Mouse (Mus musculus) forebrain, embryonic 11.5 days (tissue): ENCODE measurements around the gene Shq1. TPM values are rescaled to one million over a fixed set of nuclear protein-coding genes. Genes with fewer than 3 reads are reported as not detected.

Experiments used
- ATAC-seq: fragments of 200-750 bp; cut with Nextera tagmentation; replicated peaks from 2 replicates; pipeline ENCODE4 v1.8.0; 2017; ENCODE audit warnings: moderate TSS enrichment; ENCODE audit not compliant: low FRiP score
- DNase-seq: peaks from one replicate; pipeline ENCODE4 v3.0.0-alpha.2; 2017; ENCODE audit warnings: low spot score
- H3K27ac ChIP-seq: fragments of 300-500 bp; sonication (generic); 2 replicates; pipeline ENCODE4 v1.5.1; 2014; ENCODE audit warnings: low read depth, low read length
- H3K27me3 ChIP-seq: fragments of 300-500 bp; sonication (generic); 2 replicates; pipeline ENCODE4 v1.6.1; 2014; ENCODE audit warnings: mild to moderate bottlenecking, low read length, mixed read lengths; ENCODE audit not compliant: control insufficient read depth, insufficient read depth
- H3K36me3 ChIP-seq: fragments of 300-500 bp; sonication (generic); 2 replicates; pipeline ENCODE4 v1.6.1; 2014; ENCODE audit warnings: mild to moderate bottlenecking, low read length, moderate library complexity, mixed read lengths; ENCODE audit not compliant: control insufficient read depth, insufficient read depth
- H3K4me1 ChIP-seq: fragments of 300-500 bp; sonication (generic); replicated peaks from 2 replicates; pipeline ENCODE4 v1.6.1; 2014; ENCODE audit warnings: low read length, mixed read lengths; ENCODE audit not compliant: control insufficient read depth, insufficient read depth
- H3K4me2 ChIP-seq: fragments of 300-500 bp; sonication (generic); 2 replicates; pipeline ENCODE4 v1.6.1; 2014; ENCODE audit warnings: low read depth, mild to moderate bottlenecking, low read length, moderate library complexity, mixed read lengths; ENCODE audit not compliant: severe bottlenecking
- H3K4me3 ChIP-seq: fragments of 300-500 bp; sonication (generic); 2 replicates; pipeline ENCODE4 v1.5.1; 2014; ENCODE audit warnings: low read depth, low read length
- H3K9ac ChIP-seq: fragments of 300-500 bp; sonication (generic); 2 replicates; pipeline ENCODE4 v1.6.1; 2014; ENCODE audit warnings: low read length
- H3K9me3 ChIP-seq: fragments of 300-500 bp; sonication (generic); 2 replicates; pipeline ENCODE4 v1.6.1; 2016; ENCODE audit warnings: low read length, mixed read lengths; ENCODE audit not compliant: control insufficient read depth
- WGBS: fragments of 180-500 bp; shearing (Covaris S2); extraction: QIAGEN DNeasy Blood & Tissue Kit; methylation state at CpG from one replicate; pipeline ENCODE4 v1.1.7; 2014; 5-methylcytosine and 5-hydroxymethylcytosine counted together
- polyA plus RNA-seq: library from polyadenylated mRNA; unstranded; fragments of >200 nt; fragmentation: Nextera tagmentation; extraction: Ambion mirVana; gene quantifications from 2 replicates; pipeline ENCODE4 v1.2.1, GENCODE M21; 2014

Shq1 gene
- polyA plus RNA-seq, 1 experiment from 2014 or later = 17.6 TPM

DNA sequence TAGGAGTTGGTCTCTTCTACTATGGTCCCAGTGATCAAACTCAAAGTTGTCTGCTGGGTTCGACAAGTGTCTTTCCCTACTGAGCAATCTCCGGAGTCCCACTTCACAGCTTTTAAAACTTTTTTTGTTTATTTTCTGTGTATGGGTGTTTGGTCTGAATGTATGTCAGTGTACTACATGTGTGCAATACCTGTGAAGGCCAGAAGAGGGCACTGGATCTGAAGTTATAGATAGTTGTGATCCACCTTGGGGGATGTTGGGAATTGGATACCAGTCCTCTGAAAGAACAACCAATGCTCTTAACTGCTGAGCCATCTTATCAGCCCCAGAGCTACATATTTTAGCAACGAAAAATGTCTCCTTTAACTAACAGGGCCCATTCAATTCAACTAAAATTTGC is 62.5 kb downstream of the Shq1 start:
- no peak overlapping the region for H3K4me2 ChIP-seq
- ATAC-seq = no peak
- H3K36me3 ChIP-seq = no peaks in the 10 kb centered on the region
- 96% methylated on average over 3 of the region's 3 CpGs for WGBS
- H3K9ac ChIP-seq = no peak overlapping the region
- no peaks in the 10 kb centered on the region for H3K27me3 ChIP-seq
- no peak for DNase-seq
- no peak overlapping the region for H3K4me3 ChIP-seq
- H3K9me3 ChIP-seq = no peaks in the 10 kb centered on the region
- H3K4me1 ChIP-seq = no peaks in the 10 kb centered on the region
- no peak overlapping the region for H3K27ac ChIP-seq

DNA sequence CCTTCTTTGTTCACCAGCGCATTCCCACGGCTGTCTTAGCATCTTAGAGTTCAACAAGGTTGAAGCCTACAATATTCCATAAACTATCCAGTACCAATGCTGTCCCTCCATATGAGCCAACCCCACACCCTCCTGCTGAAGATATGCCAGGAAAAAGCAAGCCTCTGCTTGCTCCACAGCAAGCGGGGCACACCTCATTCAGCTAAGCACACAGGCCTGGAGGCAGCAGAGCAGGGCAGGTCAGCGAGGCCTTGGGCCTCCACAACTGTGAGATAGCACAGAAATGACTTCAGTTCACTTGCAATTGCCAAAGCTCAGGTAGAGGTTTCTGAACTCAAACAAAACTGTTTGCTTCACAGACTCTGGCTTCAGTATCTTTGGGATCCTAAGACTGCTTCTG is 64.2 kb downstream of the Shq1 start:
- Histone ChIP-seq H3K9ac (no peak overlapping the region), H3K36me3 (no peaks in the 10 kb centered on the region), H3K4me1 (no peaks in the 10 kb centered on the region; the same call in 1 of the 2 replicates), H3K4me2 (no peak overlapping the region), H3K27ac (no peak overlapping the region), H3K4me3 (no peak overlapping the region), H3K27me3 (no peaks in the 10 kb centered on the region), H3K9me3 (no peaks in the 10 kb centered on the region)
- WGBS = 85% methylated on average over 4 of the region's 4 CpGs
- no peak for ATAC-seq
- DNase-seq = no peak

- no peaks in the 10 kb centered on the region; the same call in 1 of the 2 replicates for H3K4me1 ChIP-seq
- no peaks in the 10 kb centered on the region for H3K9me3 ChIP-seq
- no peak overlapping the region for H3K9ac ChIP-seq
- no peak for DNase-seq
- ATAC-seq = no peak
- H3K4me3 ChIP-seq = no peak overlapping the region
- H3K27me3 ChIP-seq = no peaks in the 10 kb centered on the region
- H3K4me2 ChIP-seq = no peak overlapping the region
- WGBS = 87% methylated on average over 6 of the region's 6 CpGs
- H3K27ac ChIP-seq = no peak overlapping the region
- H3K36me3 ChIP-seq = no peaks in the 10 kb centered on the region
Measured at GRCm38 (mm10) chr6:100603702-100604101, 67.3 kb downstream of the Shq1 start.

DNA sequence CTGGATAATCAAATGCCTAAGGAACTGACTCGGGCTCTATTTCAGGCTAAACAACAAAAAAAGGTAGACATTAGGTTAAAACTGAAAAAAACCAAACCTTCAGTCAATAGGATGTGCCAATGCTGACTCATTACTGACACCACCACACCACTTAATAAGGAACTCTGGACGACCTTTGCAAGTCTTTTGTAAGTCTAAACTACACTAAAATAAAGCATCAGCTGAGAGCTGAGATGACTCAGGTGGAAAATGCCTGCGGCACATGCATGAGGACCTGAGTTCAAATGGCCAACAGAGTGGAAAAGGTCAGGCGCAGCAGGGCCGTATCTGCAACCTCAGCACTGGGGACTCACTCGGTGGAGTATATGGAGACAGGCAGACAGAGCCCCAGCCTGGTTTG is 69.3 kb downstream of the Shq1 start:
- no peaks in the 10 kb centered on the region for H3K36me3 ChIP-seq
- no peak overlapping the region for H3K4me3 ChIP-seq
- 88% methylated on average over 6 of the region's 6 CpGs for WGBS
- no peaks in the 10 kb centered on the region; the same call in 1 of the 2 replicates for H3K4me1 ChIP-seq
- no peak overlapping the region for H3K4me2 ChIP-seq
- DNase-seq (no peak), ATAC-seq (no peak)
- H3K27me3 ChIP-seq = no peaks in the 10 kb centered on the region
- H3K9me3 ChIP-seq = no peaks in the 10 kb centered on the region
- no peak overlapping the region for H3K27ac ChIP-seq
- no peak overlapping the region for H3K9ac ChIP-seq

- ATAC-seq (no peak), DNase-seq (no peak)
- H3K27ac ChIP-seq = no peak overlapping the region
- H3K4me1 ChIP-seq = no peaks in the 10 kb centered on the region
- H3K9me3 ChIP-seq = no peaks in the 10 kb centered on the region
- H3K9ac ChIP-seq = no peak overlapping the region
- H3K27me3 ChIP-seq = no peaks in the 10 kb centered on the region
- H3K36me3 ChIP-seq = no peaks in the 10 kb centered on the region
- no peak overlapping the region for H3K4me3 ChIP-seq
- no peak overlapping the region for H3K4me2 ChIP-seq
- WGBS = 64% methylated on average over 8 of the region's 8 CpGs
Measured at GRCm38 (mm10) chr6:100593857-100594256, 77.1 kb downstream of the Shq1 start.

- Histone ChIP-seq H3K9me3 (no peaks in the 10 kb centered on the region), H3K27me3 (no peaks in the 10 kb centered on the region), H3K4me3 (no peak overlapping the region), H3K36me3 (no peaks in the 10 kb centered on the region), H3K27ac (no peak overlapping the region), H3K4me2 (no peak overlapping the region), H3K9ac (no peak overlapping the region), H3K4me1 (no peaks in the 10 kb centered on the region)
- DNase-seq (no peak), ATAC-seq (no peak)
- WGBS = 63% methylated on average over 7 of the region's 7 CpGs
Measured at GRCm38 (mm10) chr6:100592991-100593390, 78.0 kb downstream of the Shq1 start.

GRCm38 (mm10) chr6:100590602-100591001 is 80.4 kb downstream of the Shq1 start:
- no peaks in the 10 kb centered on the region for H3K27me3 ChIP-seq
- WGBS = 91% methylated on average over 4 of the region's 4 CpGs
- no peak for ATAC-seq
- no peaks in the 10 kb centered on the region for H3K9me3 ChIP-seq
- no peaks in the 10 kb centered on the region for H3K4me1 ChIP-seq
- no peak overlapping the region for H3K27ac ChIP-seq
- H3K9ac ChIP-seq = no peak overlapping the region
- H3K4me2 ChIP-seq = no peak overlapping the region
- H3K36me3 ChIP-seq = no peaks in the 10 kb centered on the region
- H3K4me3 ChIP-seq = no peak overlapping the region
- DNase-seq = no peak

- Histone ChIP-seq H3K27ac (no peak overlapping the region), H3K4me3 (no peak overlapping the region), H3K27me3 (no peaks in the 10 kb centered on the region), H3K9ac (no peak overlapping the region), H3K36me3 (no peaks in the 10 kb centered on the region), H3K4me2 (no peak overlapping the region), H3K9me3 (no peaks in the 10 kb centered on the region), H3K4me1 (no peaks in the 10 kb centered on the region)
- ATAC-seq (no peak), DNase-seq (no peak)
- WGBS = 89% methylated on average over 3 of the region's 3 CpGs
Measured at GRCm38 (mm10) chr6:100588876-100589275, 82.1 kb downstream of the Shq1 start.

GRCm38 (mm10) chr6:100586758-100587157 is 84.2 kb downstream of the Shq1 start:
- Histone ChIP-seq H3K9me3 (no peaks in the 10 kb centered on the region), H3K4me2 (no peak overlapping the region), H3K36me3 (no peaks in the 10 kb centered on the region), H3K4me3 (no peak overlapping the region), H3K27me3 (no peaks in the 10 kb centered on the region), H3K4me1 (0 out of 2 replicates have a peak, but pooled peaks cover 2% of the 10 kb centered on the region), H3K9ac (no peak overlapping the region), H3K27ac (no peak overlapping the region)
- 83% methylated on average over 5 of the region's 5 CpGs for WGBS
- no peak for ATAC-seq
- no peak for DNase-seq
